In genomic region chr2:164036520-164037019, GRCm38 (mm10) we compare ENCODE assay signal across 9 mouse cellular contexts. TPM values are rescaled to one million over a fixed set of nuclear protein-coding genes. Genes with fewer than 3 reads are reported as not detected.
DNase-seq lines count a peak whose midpoint lies in the region; ATAC-seq and TF ChIP-seq lines count a peak whose summit lies in the region.
"Had no signal": no experiment of that assay in that cellular context is flagged by ENCODE, and none has a peak within 500 bp of the region (broad histone marks: within the 10 kb centered on the region; RNA-seq: fewer than 3 reads in every experiment).

No protein-coding gene starts in this region.

- H3K4me1 ChIP-seq in heart, embryonic 15.5 days (replicated peaks) = peaks cover 10% of the 10 kb centered on the region
- peaks cover 5% of the 10 kb centered on the region; the same call in 1 of the 2 replicates for H3K4me1 ChIP-seq in heart, embryonic 11.5 days (ENCODE audit: control insufficient read depth, insufficient read depth, low read length)
- peaks cover 0 to 5% of the 10 kb centered on the region in 2 experiments; a peak in 1 of 4 replicates for H3K4me1 ChIP-seq in CH12.LX (ENCODE audit: control insufficient read depth in 1 of 2, insufficient read depth in 2 of 2)
- no peaks in the 10 kb centered on the region for H3K4me1 ChIP-seq in liver, embryonic 15.5 days (replicated peaks)
- H3K4me1 ChIP-seq in forebrain, embryonic 13.5 days = no peaks in the 10 kb centered on the region

- DNase-seq in CH12.LX (ENCODE audit: extremely low read depth) = no peak
- no peak for DNase-seq in right cerebral cortex, postnatal 36 days (ENCODE audit: low spot score in 2 of 2)
- DNase-seq in urinary bladder, adult 18-20 months (ENCODE audit: low spot score in 2 of 2) = no peak

- no peak overlapping the region for H3K9ac ChIP-seq in heart, embryonic 15.5 days
- no peak overlapping the region for H3K9ac ChIP-seq in heart, embryonic 11.5 days (ENCODE audit: low read depth, low read length)
- H3K9ac ChIP-seq in CH12.LX (ENCODE audit: insufficient read depth, low read depth) = no peak overlapping the region
- H3K9ac ChIP-seq in liver, embryonic 15.5 days = no peak overlapping the region
- H3K9ac ChIP-seq in forebrain, embryonic 13.5 days = no peak overlapping the region

- no peaks in the 10 kb centered on the region for H3K9me3 ChIP-seq in heart, embryonic 15.5 days (replicated peaks)
- no peaks in the 10 kb centered on the region for H3K9me3 ChIP-seq in heart, embryonic 11.5 days (replicated peaks; ENCODE audit: control insufficient read depth, low read length)
- peaks cover 4% of the 10 kb centered on the region for H3K9me3 ChIP-seq in CH12.LX (replicated peaks; ENCODE audit: low read length)
- H3K9me3 ChIP-seq in liver, embryonic 15.5 days (replicated peaks) = no peaks in the 10 kb centered on the region
- no peaks in the 10 kb centered on the region; the same call in 1 of the 2 replicates for H3K9me3 ChIP-seq in forebrain, embryonic 13.5 days (replicated peaks)

- no peak overlapping the region for H3K4me3 ChIP-seq in heart, embryonic 15.5 days
- no peak overlapping the region for H3K4me3 ChIP-seq in heart, embryonic 11.5 days (ENCODE audit: low read depth, low read length)
- no peak overlapping the region for H3K4me3 ChIP-seq in CH12.LX (replicated peaks in 1 of 3; ENCODE audit: low read depth in 2 of 3, low read length in 2 of 3, poor library complexity in 1 of 3)
- no peak overlapping the region for H3K4me3 ChIP-seq in liver, embryonic 15.5 days (replicated peaks)
- no peak overlapping the region for H3K4me3 ChIP-seq in forebrain, embryonic 13.5 days

- peak; percentile 63 for ATAC-seq in heart, embryonic 15.5 days (replicated peaks; ENCODE audit: insufficient number of reproducible peaks, insufficient read depth, low FRiP score, low read depth)
- no peak; the same call in 1 of the 2 replicates for ATAC-seq in heart, embryonic 11.5 days (replicated peaks; ENCODE audit: insufficient number of reproducible peaks, low FRiP score, low TSS enrichment)
- peak; percentile 81 for ATAC-seq in common myeloid progenitor, adult 5-6 weeks (replicated peaks; ENCODE audit: low read depth, poor library complexity, severe bottlenecking)
- ATAC-seq in liver, embryonic 15.5 days (ENCODE audit: insufficient read depth) = peak; percentile 37; the same call in 1 of the 2 replicates
- no peak; the same call in 1 of the 2 replicates for ATAC-seq in forebrain, embryonic 13.5 days
- ATAC-seq: midbrain, embryonic 16.5 days had no signal

- H3K27ac ChIP-seq in heart, embryonic 15.5 days = no peak overlapping the region
- no peak overlapping the region for H3K27ac ChIP-seq in heart, embryonic 11.5 days (ENCODE audit: low read depth, low read length)
- H3K27ac ChIP-seq in CH12.LX (ENCODE audit: insufficient read depth, low read depth) = no peak overlapping the region
- H3K27ac ChIP-seq in liver, embryonic 15.5 days (replicated peaks) = no peak overlapping the region
- H3K27ac ChIP-seq in forebrain, embryonic 13.5 days = no peak overlapping the region

- TF ChIP-seq CTCF in CH12.LX (conservative IDR thresholded peaks at IDR 0.05 in 1 of 2, IDR thresholded peaks at IDR 0.05 in 1 of 2; ENCODE audit: low read depth in 2 of 2, low read length in 2 of 2) = peak; percentile 11 to 52; a peak in 2 of 4 replicates

- 31% methylated on average over 10 of the region's 10 CpGs for WGBS in heart, embryonic 15.5 days
- WGBS in heart, embryonic 11.5 days (ENCODE audit: insufficient replicate concordance) = 30% methylated on average over 10 of the region's 10 CpGs
- 26% methylated on average over 10 of the region's 10 CpGs for WGBS in liver, embryonic 15.5 days (ENCODE audit: insufficient replicate concordance)
- 55% methylated on average over 10 of the region's 10 CpGs for WGBS in forebrain, embryonic 13.5 days

- no peak for TF ChIP-seq POLR2A in CH12.LX (IDR thresholded peaks at IDR 0.05; ENCODE audit: low read depth, low read length)

- in situ Hi-C loops in CH12.LX (cut with MboI; ENCODE audit: low pct_ligation_motif_present, low pct_unique_long_range_greater_than_20kb, low sequenced_read_pairs) = no loop called here

- dilution Hi-C loops in CH12.LX (cut with MboI; ENCODE audit: extremely low pct_ligation_motif_present, extremely low pct_unique_long_range_greater_than_20kb, low sequenced_read_pairs) = no loop called here

- peak; percentile 13 for TF ChIP-seq RAD21 in CH12.LX (IDR thresholded peaks at IDR 0.05; ENCODE audit: low read depth, low read length)

- H3K4me2 ChIP-seq in heart, embryonic 15.5 days = 0 out of 2 replicates have a peak overlapping the region, but pooled peaks have one; percentile 15
- no peak overlapping the region for H3K4me2 ChIP-seq in heart, embryonic 11.5 days
- no peak overlapping the region for H3K4me2 ChIP-seq in CH12.LX (ENCODE audit: insufficient read depth, low read depth, poor library complexity, severe bottlenecking)
- H3K4me2 ChIP-seq in liver, embryonic 15.5 days = no peak overlapping the region
- no peak overlapping the region for H3K4me2 ChIP-seq in forebrain, embryonic 13.5 days

- no peak for TF ChIP-seq EP300 in CH12.LX (IDR thresholded peaks at IDR 0.05; ENCODE audit: low read length)

- no peaks in the 10 kb centered on the region for H3K36me3 ChIP-seq in heart, embryonic 15.5 days
- no peaks in the 10 kb centered on the region for H3K36me3 ChIP-seq in heart, embryonic 11.5 days (ENCODE audit: control insufficient read depth, insufficient read depth, low read length)
- H3K36me3 ChIP-seq in CH12.LX (replicated peaks in 1 of 2; ENCODE audit: control insufficient read depth in 1 of 2, insufficient read depth in 1 of 2, low read length in 1 of 2) = peaks cover 0 to 2% of the 10 kb centered on the region in 2 experiments
- no peaks in the 10 kb centered on the region for H3K36me3 ChIP-seq in liver, embryonic 15.5 days (replicated peaks)
- H3K36me3 ChIP-seq in forebrain, embryonic 13.5 days (ENCODE audit: poor library complexity, severe bottlenecking) = no peaks in the 10 kb centered on the region

- H3K79me2 ChIP-seq in CH12.LX (replicated peaks; ENCODE audit: control insufficient read depth, extremely low read depth, insufficient read depth, poor library complexity, severe bottlenecking) = no peaks in the 10 kb centered on the region

- H3K27me3 ChIP-seq in heart, embryonic 15.5 days = no peaks in the 10 kb centered on the region
- H3K27me3 ChIP-seq in heart, embryonic 11.5 days (ENCODE audit: control insufficient read depth, insufficient read depth, low read length) = no peaks in the 10 kb centered on the region
- H3K27me3 ChIP-seq in CH12.LX (replicated peaks) = no peaks in the 10 kb centered on the region
- H3K27me3 ChIP-seq in liver, embryonic 15.5 days = no peaks in the 10 kb centered on the region
- no peaks in the 10 kb centered on the region for H3K27me3 ChIP-seq in forebrain, embryonic 13.5 days

TF ChIP-seq in CH12.LX, 34 proteins besides CTCF, POLR2A, EP300 and RAD21:
- TF ChIP-seq SMC3 (IDR thresholded peaks at IDR 0.05; ENCODE audit: low read depth, low read length) (peak; percentile 20; the same call in 1 of the 2 replicates), MAZ (IDR thresholded peaks at IDR 0.05; ENCODE audit: low read depth, low read length) (no peak), TBP (conservative IDR thresholded peaks at IDR 0.05; ENCODE audit: low read depth, low read length) (no peak)

RNA-seq across cellular contexts. Expression of gene Pabpc1l, which starts 11.3 kb away (rescaled TPM):
- 0.92 and 1.1 TPM in 2 replicates for polyA plus RNA-seq in heart, embryonic 15.5 days (2015; fragmentation: Nextera tagmentation; extraction: Ambion mirVana)
- polyA plus RNA-seq in heart, embryonic 11.5 days (2014; fragmentation: Nextera tagmentation; extraction: Ambion mirVana) = 0.61 and 0.66 TPM in 2 replicates
- total RNA-seq in CH12.LX (2012; rRNA removed) (0.42 and 0.76 TPM in 2 replicates), CH12.LX (2014; rRNA removed) (0.47 and 0.55 TPM in 2 replicates)
- polyA plus RNA-seq in CH12.LX (2012; ENCODE audit: insufficient read length, low read depth) = 0.96 and 2.0 TPM in 2 replicates
- total RNA-seq in common myeloid progenitor, adult 5-6 weeks (2017) = 0.37 TPM in 1 of 2 replicates, not detected in the other
- polyA plus RNA-seq in liver, embryonic 15.5 days (2015; fragmentation: Nextera tagmentation; extraction: Ambion mirVana) = 0.32 and 0.54 TPM in 2 replicates
- polyA plus RNA-seq in forebrain, embryonic 13.5 days (2015; fragmentation: Nextera tagmentation; extraction: Ambion mirVana) = 1.3 and 1.4 TPM in 2 replicates

RNA-seq across cellular contexts. Expression of gene Stk4, which starts 33.6 kb away (rescaled TPM):
- 11.8 and 13.7 TPM in 2 replicates for polyA plus RNA-seq in heart, embryonic 15.5 days (2015; fragmentation: Nextera tagmentation; extraction: Ambion mirVana)
- 20.8 and 21.4 TPM in 2 replicates for polyA plus RNA-seq in heart, embryonic 11.5 days (2014; fragmentation: Nextera tagmentation; extraction: Ambion mirVana)
- total RNA-seq in CH12.LX (2012; rRNA removed) = 53.1 and 64.4 TPM in 2 replicates
- 50.9 and 51.4 TPM in 2 replicates for total RNA-seq in CH12.LX (2014; rRNA removed)
- polyA plus RNA-seq in CH12.LX (2012; ENCODE audit: insufficient read length, low read depth) = 77.5 and 78.3 TPM in 2 replicates
- total RNA-seq in common myeloid progenitor, adult 5-6 weeks (2017) = 132 and 208 TPM in 2 replicates
- polyA plus RNA-seq in liver, embryonic 15.5 days (2015; fragmentation: Nextera tagmentation; extraction: Ambion mirVana) = 12.4 and 14.3 TPM in 2 replicates
- polyA plus RNA-seq in forebrain, embryonic 13.5 days (2015; fragmentation: Nextera tagmentation; extraction: Ambion mirVana) = 25.6 and 30.8 TPM in 2 replicates

RNA-seq across cellular contexts. Expression of gene Tomm34, which starts 34.4 kb away (rescaled TPM):
- 42.8 and 51.8 TPM in 2 replicates for polyA plus RNA-seq in heart, embryonic 15.5 days (2015; fragmentation: Nextera tagmentation; extraction: Ambion mirVana)
- 56.7 and 59.1 TPM in 2 replicates for polyA plus RNA-seq in heart, embryonic 11.5 days (2014; fragmentation: Nextera tagmentation; extraction: Ambion mirVana)
- 26.8 and 30.0 TPM in 2 replicates for total RNA-seq in CH12.LX (2012; rRNA removed)
- total RNA-seq in CH12.LX (2014; rRNA removed) = 25.6 and 26.5 TPM in 2 replicates
- polyA plus RNA-seq in CH12.LX (2012; ENCODE audit: insufficient read length, low read depth) = 38.3 and 40.7 TPM in 2 replicates
- total RNA-seq in common myeloid progenitor, adult 5-6 weeks (2017) = 35.7 and 40.4 TPM in 2 replicates
- 19.1 and 20.9 TPM in 2 replicates for polyA plus RNA-seq in liver, embryonic 15.5 days (2015; fragmentation: Nextera tagmentation; extraction: Ambion mirVana)
- polyA plus RNA-seq in forebrain, embryonic 13.5 days (2015; fragmentation: Nextera tagmentation; extraction: Ambion mirVana) = 47.8 and 54.1 TPM in 2 replicates

RNA-seq across cellular contexts. Expression of gene Ywhab, which starts 41.8 kb away (rescaled TPM):
- polyA plus RNA-seq in heart, embryonic 15.5 days (2015; fragmentation: Nextera tagmentation; extraction: Ambion mirVana) = 202 and 213 TPM in 2 replicates
- polyA plus RNA-seq in heart, embryonic 11.5 days (2014; fragmentation: Nextera tagmentation; extraction: Ambion mirVana) = 254 and 271 TPM in 2 replicates
- total RNA-seq in CH12.LX (2012; rRNA removed) = 41.6 and 51.7 TPM in 2 replicates
- 57.1 and 59.8 TPM in 2 replicates for total RNA-seq in CH12.LX (2014; rRNA removed)
- 157 and 159 TPM in 2 replicates for polyA plus RNA-seq in CH12.LX (2012; ENCODE audit: insufficient read length, low read depth)
- 79.0 and 109 TPM in 2 replicates for total RNA-seq in common myeloid progenitor, adult 5-6 weeks (2017)
- polyA plus RNA-seq in liver, embryonic 15.5 days (2015; fragmentation: Nextera tagmentation; extraction: Ambion mirVana) = 91.7 and 96.3 TPM in 2 replicates
- polyA plus RNA-seq in forebrain, embryonic 13.5 days (2015; fragmentation: Nextera tagmentation; extraction: Ambion mirVana) = 361 and 370 TPM in 2 replicates

Comparison
In these comparisons a context has a peak if more than half of its experiments do, and no peak if none do; other contexts are left out.
1. ATAC-seq: peak in heart, embryonic 15.5 days (single experiment), common myeloid progenitor, adult 5-6 weeks (single experiment) and liver, embryonic 15.5 days (single experiment); none in heart, embryonic 11.5 days (single experiment) and forebrain, embryonic 13.5 days (single experiment).